Mouse (Mus musculus): ENCODE results near the gene Pllp. TPM values are rescaled to one million over a fixed set of nuclear protein-coding genes. Genes with fewer than 3 reads are reported as not detected.
A peak's percentile ranks its signal among the peaks of the same experiment; 100 is the strongest.

The Pllp gene
- polyA plus RNA-seq, 1 experiment from 2014 or later: 164 TPM

GRCm38 (mm10) chr8:94705581-94706245 lies 9.6 kb upstream of the Pllp start:
- Histone ChIP-seq H3K9me3 (ENCODE audit: control insufficient read depth, low read length) (no peaks in the 10 kb centered on the region), H3K9ac (ENCODE audit: low read length) (no peak overlapping the region), H3K4me1 (replicated peaks; ENCODE audit: control insufficient read depth, insufficient read depth) (no peaks in the 10 kb centered on the region), H3K36me3 (ENCODE audit: control insufficient read depth, insufficient read depth, low read length) (no peaks in the 10 kb centered on the region), H3K27me3 (ENCODE audit: control insufficient read depth, insufficient read depth, low read length) (no peaks in the 10 kb centered on the region), H3K4me3 (ENCODE audit: low read depth, low read length) (no peak overlapping the region), H3K4me2 (replicated peaks; ENCODE audit: low read depth) (no peak overlapping the region), H3K27ac (replicated peaks) (no peak overlapping the region)
- no peak for ATAC-seq (ENCODE audit: low FRiP score, low TSS enrichment)
- TF ChIP-seq CTCF (IDR thresholded peaks at IDR 0.05; ENCODE audit: low read depth) (no peak), EP300 (optimal IDR thresholded peaks at IDR 0.05) (no peak)
- DNase-seq (ENCODE audit: low spot score): no peak
- 78% methylated on average over 10 of the region's 10 CpGs for WGBS

DNA sequence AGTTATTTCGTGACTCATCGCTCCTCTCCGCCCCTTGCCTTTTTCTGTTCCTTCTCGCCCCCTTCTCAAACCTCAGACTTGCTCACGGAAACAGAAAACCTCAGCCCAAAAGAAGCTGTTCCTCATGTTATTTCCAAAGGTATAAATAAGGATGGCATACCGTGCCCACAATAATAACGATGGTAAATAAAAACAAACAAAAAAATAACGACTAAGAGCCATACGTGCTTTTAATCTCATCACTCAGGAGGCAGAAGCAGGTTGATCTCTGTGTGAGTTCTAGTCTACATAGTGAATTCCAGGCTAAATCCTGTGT lies 8.5 kb upstream of the Pllp start:
- peak overlapping the region; percentile 28; the same call in 1 of the 2 replicates for H3K9ac ChIP-seq (ENCODE audit: low read length)
- H3K4me1 ChIP-seq (replicated peaks; ENCODE audit: control insufficient read depth, insufficient read depth): no peaks in the 10 kb centered on the region
- no peak overlapping the region for H3K27ac ChIP-seq (replicated peaks)
- TF ChIP-seq CTCF (IDR thresholded peaks at IDR 0.05; ENCODE audit: low read depth) (no peak), EP300 (optimal IDR thresholded peaks at IDR 0.05) (no peak)
- no peaks in the 10 kb centered on the region for H3K27me3 ChIP-seq (ENCODE audit: control insufficient read depth, insufficient read depth, low read length)
- WGBS: 16% methylated on average over 9 of the region's 9 CpGs
- DNase-seq (ENCODE audit: low spot score) (no peak), ATAC-seq (ENCODE audit: low FRiP score, low TSS enrichment) (no peak)
- no peaks in the 10 kb centered on the region for H3K36me3 ChIP-seq (ENCODE audit: control insufficient read depth, insufficient read depth, low read length)
- no peaks in the 10 kb centered on the region for H3K9me3 ChIP-seq (ENCODE audit: control insufficient read depth, low read length)
- peak overlapping the region; percentile 33; the same call in 1 of the 2 replicates for H3K4me3 ChIP-seq (ENCODE audit: low read depth, low read length)
- H3K4me2 ChIP-seq (replicated peaks; ENCODE audit: low read depth): peak overlapping the region; percentile 55

- H3K9ac ChIP-seq (ENCODE audit: low read length): peak overlapping the region; percentile 28; the same call in 1 of the 2 replicates
- no peaks in the 10 kb centered on the region for H3K9me3 ChIP-seq (ENCODE audit: control insufficient read depth, low read length)
- DNase-seq (ENCODE audit: low spot score) (peak; percentile 96), ATAC-seq (ENCODE audit: low FRiP score, low TSS enrichment) (peak; percentile 88)
- H3K4me2 ChIP-seq (replicated peaks; ENCODE audit: low read depth): peak overlapping the region; percentile 56
- no peaks in the 10 kb centered on the region for H3K27me3 ChIP-seq (ENCODE audit: control insufficient read depth, insufficient read depth, low read length)
- WGBS: under 1% methylated on average over 35 of the region's 35 CpGs
- no peaks in the 10 kb centered on the region for H3K4me1 ChIP-seq (replicated peaks; ENCODE audit: control insufficient read depth, insufficient read depth)
- H3K27ac ChIP-seq (replicated peaks): no peak overlapping the region
- TF ChIP-seq EP300 (optimal IDR thresholded peaks at IDR 0.05) (no peak), CTCF (IDR thresholded peaks at IDR 0.05; ENCODE audit: low read depth) (peak; percentile 94)
- no peaks in the 10 kb centered on the region for H3K36me3 ChIP-seq (ENCODE audit: control insufficient read depth, insufficient read depth, low read length)
- peak overlapping the region; percentile 33 for H3K4me3 ChIP-seq (ENCODE audit: low read depth, low read length)
Observed at GRCm38 (mm10) chr8:94703972-94704668, 8.0 kb upstream of the Pllp start.

DNA sequence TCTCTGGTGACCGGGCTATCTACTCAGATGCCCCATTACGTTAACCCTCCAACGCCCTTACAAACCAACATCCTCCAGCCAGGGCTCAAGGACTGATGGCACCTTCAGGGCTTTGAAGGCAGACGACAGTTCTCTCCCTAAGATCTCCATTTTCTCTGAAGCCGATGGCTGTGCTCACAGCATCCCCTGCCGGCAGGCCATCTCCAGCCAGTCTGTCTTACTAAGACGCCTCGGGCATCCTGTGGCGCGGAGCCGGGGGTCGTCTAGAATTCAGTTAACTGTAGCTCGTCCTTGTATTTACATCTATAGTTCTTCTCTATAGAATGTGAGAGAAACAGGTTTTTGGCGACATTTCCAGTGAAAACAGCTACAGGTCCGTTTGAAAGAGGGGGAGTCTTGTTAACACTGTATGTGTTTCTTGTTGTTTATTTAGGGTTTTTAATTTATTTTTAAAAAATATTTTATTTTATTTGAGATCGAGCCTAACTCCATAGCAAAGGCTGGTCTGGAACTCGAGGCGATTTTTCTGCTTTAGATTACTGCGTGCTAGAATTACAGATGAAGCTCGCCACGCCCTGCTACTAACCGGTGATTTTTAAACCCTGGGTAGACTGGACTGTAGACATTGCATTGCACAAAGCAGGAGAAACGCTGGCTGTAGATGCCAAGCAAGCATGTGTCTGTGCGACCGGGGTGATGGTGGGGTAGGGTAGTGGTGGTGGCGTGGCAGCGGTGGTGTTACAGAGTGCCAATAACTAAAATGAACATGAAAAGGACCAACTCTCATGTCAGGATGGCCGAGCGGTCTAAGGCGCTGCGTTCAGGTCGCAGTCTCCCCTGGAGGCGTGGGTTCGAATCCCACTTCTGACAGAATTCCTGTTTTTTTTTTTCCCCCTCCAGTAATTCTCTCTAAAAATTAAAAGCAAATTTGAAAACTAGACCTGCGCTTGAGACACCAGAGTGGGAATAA lies 7.1 kb upstream of the Pllp start:
- Histone ChIP-seq H3K4me1 (replicated peaks; ENCODE audit: control insufficient read depth, insufficient read depth) (no peaks in the 10 kb centered on the region), H3K9me3 (ENCODE audit: control insufficient read depth, low read length) (no peaks in the 10 kb centered on the region), H3K4me3 (ENCODE audit: low read depth, low read length) (peak overlapping the region; percentile 32), H3K9ac (ENCODE audit: low read length) (no peak overlapping the region), H3K36me3 (ENCODE audit: control insufficient read depth, insufficient read depth, low read length) (no peaks in the 10 kb centered on the region), H3K4me2 (replicated peaks; ENCODE audit: low read depth) (peak overlapping the region; percentile 56), H3K27ac (replicated peaks) (0 out of 2 replicates have a peak overlapping the region, but pooled peaks have one; percentile 18), H3K27me3 (ENCODE audit: control insufficient read depth, insufficient read depth, low read length) (no peaks in the 10 kb centered on the region)
- DNase-seq (ENCODE audit: low spot score) (peak; percentile 82), ATAC-seq (ENCODE audit: low FRiP score, low TSS enrichment) (peak; percentile 60)
- TF ChIP-seq CTCF (IDR thresholded peaks at IDR 0.05; ENCODE audit: low read depth): peak; percentile 97
- no peak for TF ChIP-seq EP300 (optimal IDR thresholded peaks at IDR 0.05)
- WGBS: under 1% methylated on average over 35 of the region's 35 CpGs

DNA sequence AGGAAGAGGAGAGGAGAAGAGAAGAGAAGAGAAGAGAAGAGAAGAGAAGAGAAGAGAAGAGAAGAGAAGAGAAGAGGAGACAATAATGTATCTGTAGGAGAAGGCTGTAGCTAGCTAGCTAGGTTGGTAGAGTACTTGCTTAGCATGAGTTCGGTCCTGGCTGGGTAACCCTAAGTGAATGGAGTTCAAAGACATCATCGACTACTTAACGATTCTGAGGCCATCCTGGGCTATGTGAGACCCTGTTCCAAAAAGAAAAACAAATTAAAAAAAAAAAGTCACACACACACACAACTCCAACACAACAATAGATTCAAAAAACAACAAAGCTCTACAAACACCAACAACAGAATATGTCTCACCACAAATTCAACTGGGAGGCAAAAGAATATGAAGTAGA lies 6.1 kb upstream of the Pllp start:
- peaks cover under 1% of the 10 kb centered on the region; the same call in 1 of the 2 replicates for H3K27me3 ChIP-seq (ENCODE audit: control insufficient read depth, insufficient read depth, low read length)
- WGBS: 69% methylated on average over 3 of the region's 3 CpGs
- H3K4me3 ChIP-seq (ENCODE audit: low read depth, low read length): no peak overlapping the region
- no peaks in the 10 kb centered on the region for H3K9me3 ChIP-seq (ENCODE audit: control insufficient read depth, low read length)
- no peak overlapping the region for H3K27ac ChIP-seq (replicated peaks)
- no peak for TF ChIP-seq CTCF (IDR thresholded peaks at IDR 0.05; ENCODE audit: low read depth)
- TF ChIP-seq EP300 (optimal IDR thresholded peaks at IDR 0.05): no peak
- no peak overlapping the region for H3K9ac ChIP-seq (ENCODE audit: low read length)
- ATAC-seq (ENCODE audit: low FRiP score, low TSS enrichment) (no peak), DNase-seq (ENCODE audit: low spot score) (no peak)
- no peaks in the 10 kb centered on the region for H3K36me3 ChIP-seq (ENCODE audit: control insufficient read depth, insufficient read depth, low read length)
- H3K4me2 ChIP-seq (replicated peaks; ENCODE audit: low read depth): no peak overlapping the region
- no peaks in the 10 kb centered on the region for H3K4me1 ChIP-seq (replicated peaks; ENCODE audit: control insufficient read depth, insufficient read depth)
